Mouse (Mus musculus) kidney, adult 18-20 months (tissue): ENCODE data around the gene Rrp36.

Experiments
- DNase-seq: peaks from one replicate; pipeline ENCODE4 v3.0.0; 2021

Gene Rrp36

DNA sequence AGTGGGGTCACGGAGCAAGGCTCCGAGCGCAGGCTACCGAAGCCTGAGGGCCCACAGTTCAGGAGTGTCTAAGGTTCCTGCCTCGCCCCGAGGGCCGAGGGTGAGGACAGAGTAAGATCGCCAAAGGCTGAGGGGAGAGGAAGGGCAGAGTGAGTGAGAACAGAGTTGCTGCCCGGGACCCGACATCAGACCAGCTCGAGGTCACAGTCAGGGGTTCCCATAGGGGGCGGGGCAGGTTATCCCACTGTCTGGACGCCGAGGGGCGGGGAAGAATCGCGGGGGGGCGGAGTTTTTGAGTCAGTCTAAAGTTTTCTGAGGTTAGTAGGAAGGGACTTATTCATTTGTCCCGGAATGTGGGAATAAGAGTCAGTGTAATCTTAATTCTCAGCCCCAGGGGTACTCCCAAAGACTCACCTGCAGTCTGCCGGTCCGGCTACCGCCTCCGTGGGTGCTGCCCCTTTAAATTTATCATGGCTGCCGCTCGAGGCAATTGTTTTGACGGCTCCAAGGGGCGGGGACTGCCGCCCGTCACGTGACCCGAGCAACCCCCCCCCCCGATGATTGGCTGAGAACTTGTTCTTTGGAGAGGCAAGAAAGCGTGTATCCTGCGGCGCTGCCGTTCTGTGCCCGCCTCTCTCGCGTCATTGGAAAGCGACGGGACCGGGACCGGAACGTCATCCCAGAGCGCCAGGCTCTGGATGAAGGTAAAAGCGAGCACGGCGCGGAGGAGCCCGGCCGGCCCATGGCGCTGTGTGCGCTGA is 28.4 kb downstream of the Rrp36 start, which contains the start of the genes Klc4 and Mrpl2:
TSS of gene Klc4 (minus strand) at position 462 of the 761 bp plus-strand sequence.
TSS of gene Mrpl2 (plus strand) at position 669 of the 761 bp plus-strand sequence.
- DNase-seq, result peak; percentile 100

DNA sequence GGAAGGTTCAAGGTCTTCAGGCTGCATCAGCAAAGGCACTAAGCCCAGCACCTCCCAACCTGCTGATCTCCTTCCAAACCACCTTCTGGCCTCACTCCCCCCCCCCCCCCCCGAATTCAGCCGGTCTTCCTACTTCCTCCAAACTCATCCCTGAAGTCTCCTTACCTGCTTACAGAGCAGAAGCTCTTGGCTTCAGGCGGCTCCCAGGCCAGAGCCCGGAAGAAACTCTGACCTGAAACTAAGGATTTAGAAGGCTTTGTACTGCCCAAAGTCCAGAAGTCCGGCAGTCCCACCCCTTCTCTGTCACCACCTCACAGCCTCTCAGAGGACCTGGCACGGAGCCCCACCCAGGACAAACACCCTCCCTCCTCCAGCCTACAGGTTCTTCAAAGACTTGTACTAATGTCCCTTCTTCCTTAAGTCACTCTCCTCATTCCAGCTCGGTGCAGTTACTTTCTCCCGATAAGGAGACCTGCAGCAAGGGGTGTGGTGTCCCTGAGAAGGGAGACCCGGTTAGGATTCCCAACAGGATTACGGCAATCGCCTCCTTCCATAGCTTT is 29.2 kb downstream of the Rrp36 start:
- DNase-seq, result peak; percentile 87

DNA sequence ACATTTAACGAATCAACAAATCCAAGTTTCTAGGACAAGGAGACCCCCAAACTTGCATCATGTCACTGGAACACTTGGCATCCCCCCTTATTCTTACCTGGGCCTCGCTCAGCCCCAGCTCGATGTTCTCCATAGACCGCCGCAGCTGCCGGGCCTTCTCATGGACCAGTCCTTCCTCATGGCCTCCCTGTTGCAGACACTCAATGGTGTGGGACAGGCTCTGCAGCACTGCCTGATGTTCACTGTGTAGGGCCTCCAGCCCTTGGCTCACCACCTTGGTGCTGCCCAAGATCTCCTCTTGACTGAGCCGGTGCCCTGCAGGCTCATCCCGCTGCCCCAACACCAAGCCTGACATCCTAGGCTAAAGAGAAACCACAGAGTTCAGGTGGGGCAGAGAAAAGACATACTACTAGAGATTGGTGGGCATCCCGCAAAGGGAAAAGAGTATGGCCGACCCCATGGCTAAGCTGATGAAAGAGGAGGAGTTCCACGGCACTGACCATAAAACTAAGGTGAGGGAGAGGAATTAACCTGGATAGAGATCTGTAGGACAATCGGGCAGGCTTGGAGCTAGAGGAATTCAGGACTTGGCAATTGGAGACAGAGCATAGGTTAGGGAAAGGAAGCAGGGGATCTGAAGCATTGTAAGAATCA is 29.9 kb downstream of the Rrp36 start:
- peak; percentile 5 for DNase-seq

DNA sequence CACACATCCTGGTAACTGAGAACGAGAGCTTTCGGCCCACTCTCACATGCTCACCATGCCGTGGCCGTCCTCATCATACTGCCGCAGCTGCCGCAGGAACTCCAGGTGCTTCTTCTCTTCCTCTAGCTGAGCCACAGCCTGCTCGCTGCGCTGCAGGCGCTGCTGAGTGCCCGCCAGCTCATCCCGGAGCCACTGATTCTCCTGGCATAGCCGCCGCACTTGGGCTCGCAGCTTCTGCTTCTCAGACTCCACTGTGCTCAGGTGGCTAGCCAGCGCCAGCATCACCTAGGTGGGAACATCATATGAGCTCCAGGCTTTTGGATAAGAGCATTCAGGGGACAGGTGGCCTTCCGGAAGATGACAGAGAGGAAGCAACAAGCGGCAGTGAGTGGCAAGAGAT is 32.1 kb downstream of the Rrp36 start:
- DNase-seq, result no peak

DNA sequence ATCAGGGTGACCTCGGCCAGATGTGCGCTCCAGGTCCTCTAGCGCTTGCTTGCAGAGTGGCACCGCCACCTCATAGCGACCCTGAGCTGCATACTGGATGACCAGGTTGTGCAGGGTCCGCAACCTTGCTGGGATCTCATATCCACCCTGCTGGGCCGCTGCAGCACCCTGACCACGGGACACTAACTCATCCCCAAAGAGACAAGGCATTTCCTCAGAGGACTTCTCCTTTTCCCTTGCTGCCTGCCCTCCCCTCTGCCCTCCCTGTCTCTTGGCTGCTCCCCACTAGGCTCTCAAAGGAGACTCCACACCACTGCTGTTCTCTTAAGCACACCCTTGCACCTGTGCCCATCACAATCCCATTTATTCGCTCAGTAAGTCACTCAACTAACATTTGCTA is 34.2 kb downstream of the Rrp36 start:
- no peak for DNase-seq

DNA sequence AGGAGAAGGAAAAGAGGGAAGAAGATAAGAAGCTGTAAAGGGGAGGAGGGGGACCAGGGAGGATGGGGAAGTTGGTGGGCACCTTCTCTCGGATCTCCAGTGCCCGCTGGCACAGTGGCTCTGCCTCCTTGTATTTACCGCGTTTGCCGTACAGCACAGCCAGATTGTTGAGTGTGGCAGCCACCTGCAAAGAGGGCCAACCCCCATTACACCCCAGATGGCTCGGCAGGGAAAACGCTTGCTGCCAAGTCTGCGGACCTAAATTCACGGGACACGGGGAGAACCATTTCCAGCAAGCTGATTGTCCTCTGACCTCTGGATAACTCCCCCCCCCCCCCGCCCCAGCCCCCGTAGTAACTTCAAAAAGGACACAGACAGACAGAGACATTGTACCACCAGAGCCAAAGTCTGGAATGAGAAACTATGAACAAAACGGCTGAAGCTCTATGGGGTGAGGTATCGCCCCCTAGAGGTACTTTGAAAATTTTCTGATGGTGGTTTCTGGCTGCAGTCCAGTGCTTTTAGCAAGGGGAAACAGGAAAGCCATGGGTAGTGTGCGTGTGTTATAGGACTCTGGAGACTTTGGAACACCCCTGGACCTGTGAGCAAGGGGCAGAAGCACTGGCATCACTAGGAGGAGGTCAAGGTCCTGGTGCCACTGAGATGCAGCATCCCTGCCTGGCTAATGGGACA is 37.2 kb downstream of the Rrp36 start:
- DNase-seq, result peak; percentile 69

DNA sequence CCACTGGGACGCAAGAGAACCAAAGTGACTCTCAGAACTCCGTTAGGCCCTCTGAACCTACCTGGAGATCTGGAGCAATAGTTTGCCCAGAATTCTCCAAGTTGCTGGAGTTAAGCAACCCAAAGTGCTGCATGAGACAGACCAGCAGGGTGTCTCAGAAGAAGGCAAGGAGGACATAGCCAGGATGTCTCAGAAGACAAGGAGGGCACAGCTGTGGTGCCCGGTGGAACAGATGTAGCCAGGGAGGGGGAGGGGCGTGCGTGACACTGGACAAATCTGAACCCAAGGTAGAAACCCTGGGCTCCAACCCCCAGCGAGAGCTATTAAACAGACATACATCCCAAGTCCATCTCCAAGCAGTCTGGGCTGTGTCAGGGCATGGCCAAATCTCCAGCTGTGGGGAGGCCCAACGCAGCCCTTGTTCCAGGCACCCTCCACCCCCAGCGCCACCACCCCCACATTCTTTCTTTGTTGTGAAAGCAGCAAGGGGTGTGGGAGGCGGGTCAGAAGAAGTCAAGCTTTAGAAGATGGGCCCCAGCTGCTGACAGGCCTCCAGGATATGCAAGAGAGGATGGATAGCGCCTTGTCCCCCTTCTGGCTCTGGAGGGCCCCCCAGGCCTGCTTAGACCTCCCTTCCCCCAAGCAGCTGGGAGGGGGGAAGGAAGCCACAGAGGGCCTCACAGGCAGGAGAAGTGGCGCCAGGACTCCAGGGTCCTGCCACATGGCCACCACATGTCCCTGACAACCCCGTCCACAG is 44.3 kb downstream of the Rrp36 start:
- DNase-seq, result peak; percentile 38

DNA sequence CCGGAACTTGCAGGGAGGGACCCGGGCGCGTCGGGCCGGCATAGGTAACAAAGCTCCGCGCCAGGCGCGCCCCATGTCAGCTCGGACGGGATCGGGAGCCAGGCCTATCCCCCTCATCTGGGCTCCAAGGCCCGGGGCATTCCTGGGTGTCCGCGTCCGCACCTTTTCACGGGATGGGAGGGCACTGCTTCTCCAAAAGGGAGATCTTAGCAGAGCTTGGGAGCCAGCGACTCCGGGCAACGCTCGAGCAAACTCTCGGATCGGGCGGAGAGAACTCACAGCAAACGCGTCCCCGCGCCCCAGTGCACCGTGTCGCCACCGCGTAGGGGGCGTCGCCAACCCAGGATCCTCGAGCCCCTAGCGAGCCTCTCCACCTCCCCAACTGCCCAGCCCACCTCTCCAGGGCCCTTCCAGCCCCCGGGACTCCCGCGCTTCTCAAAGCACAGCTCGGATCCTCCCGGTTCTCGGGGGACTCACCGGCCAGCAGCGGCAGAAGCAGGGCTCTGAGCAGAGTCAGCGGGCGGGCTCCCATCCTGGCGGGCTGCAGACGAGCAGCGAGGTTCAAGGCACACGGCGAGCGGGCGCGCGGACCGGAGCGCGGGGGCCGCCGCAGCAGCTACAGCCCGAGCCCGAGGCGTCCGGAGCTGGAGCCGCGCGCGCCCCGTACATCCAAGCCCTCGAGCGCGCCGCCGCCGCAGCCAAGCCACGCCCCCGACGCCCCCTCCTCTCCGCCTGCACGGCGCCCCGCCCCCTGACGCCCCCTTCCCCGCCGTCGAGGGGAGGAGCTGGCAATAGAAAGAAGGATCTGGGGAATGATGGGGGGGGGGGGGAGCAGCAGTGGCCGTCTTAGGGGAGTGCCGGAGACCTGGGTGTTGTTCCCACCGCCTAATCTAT is 45.1 kb downstream of the Rrp36 start, which contains the start of gene Ptk7:
TSS of gene Ptk7 (minus strand) at position 714 of the 894 bp plus-strand sequence.
- peak; percentile 44 for DNase-seq

DNA sequence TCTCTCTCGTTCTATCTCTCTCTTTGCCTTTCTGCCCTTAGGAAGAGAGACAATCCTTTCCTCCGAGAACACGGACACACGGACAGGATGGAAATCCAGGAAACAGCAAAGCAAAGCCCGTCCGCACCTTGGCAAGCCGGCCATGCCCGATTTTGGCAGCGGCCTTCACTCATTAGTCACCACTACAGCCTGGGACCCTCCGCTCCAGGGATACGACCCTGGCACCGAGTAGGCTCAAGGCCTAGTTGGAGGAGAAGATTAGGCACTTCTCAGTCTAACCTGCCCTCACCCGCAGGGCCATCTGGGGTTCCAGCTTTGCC is 45.7 kb downstream of the Rrp36 start:
- no peak for DNase-seq

DNA sequence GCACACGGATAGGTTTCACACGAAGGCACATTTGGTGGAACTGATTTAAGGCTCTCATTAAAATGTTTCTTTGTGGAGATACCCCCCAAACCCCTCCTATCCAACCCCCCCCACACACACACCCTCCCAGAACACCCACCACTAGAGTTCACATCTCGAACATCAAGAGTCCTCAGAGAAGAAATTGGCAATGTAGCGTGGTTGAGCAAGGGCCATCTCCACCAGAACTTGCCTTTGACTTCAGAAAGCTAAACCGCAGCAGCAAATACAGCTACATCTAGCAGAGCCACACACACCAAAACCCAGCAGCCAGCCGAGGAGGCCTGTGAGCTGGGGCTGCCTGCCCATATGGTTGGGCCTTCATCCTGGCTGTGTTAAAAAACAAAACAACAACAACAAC is 46.7 kb downstream of the Rrp36 start:
- no peak for DNase-seq

DNA sequence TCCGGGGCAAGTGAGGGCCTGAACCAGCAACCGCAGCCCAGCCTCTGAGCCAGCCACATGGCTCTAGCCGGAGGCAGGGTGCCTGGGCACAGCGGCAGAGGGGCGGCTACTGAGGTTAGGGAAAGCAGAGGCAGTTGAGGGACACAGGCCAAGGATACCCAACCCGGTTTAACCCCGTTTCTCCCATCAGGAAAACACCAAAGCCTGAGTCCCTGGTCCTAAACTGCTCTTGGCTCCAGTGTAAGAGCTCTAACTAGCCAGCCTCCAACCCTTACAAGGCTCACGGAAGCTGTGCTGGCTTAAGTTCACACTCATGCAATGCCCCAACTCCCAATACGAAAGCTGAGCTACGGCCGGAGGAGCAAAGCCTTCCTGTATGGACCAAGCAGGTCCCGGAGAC is 49.6 kb downstream of the Rrp36 start:
- DNase-seq, result no peak

DNA sequence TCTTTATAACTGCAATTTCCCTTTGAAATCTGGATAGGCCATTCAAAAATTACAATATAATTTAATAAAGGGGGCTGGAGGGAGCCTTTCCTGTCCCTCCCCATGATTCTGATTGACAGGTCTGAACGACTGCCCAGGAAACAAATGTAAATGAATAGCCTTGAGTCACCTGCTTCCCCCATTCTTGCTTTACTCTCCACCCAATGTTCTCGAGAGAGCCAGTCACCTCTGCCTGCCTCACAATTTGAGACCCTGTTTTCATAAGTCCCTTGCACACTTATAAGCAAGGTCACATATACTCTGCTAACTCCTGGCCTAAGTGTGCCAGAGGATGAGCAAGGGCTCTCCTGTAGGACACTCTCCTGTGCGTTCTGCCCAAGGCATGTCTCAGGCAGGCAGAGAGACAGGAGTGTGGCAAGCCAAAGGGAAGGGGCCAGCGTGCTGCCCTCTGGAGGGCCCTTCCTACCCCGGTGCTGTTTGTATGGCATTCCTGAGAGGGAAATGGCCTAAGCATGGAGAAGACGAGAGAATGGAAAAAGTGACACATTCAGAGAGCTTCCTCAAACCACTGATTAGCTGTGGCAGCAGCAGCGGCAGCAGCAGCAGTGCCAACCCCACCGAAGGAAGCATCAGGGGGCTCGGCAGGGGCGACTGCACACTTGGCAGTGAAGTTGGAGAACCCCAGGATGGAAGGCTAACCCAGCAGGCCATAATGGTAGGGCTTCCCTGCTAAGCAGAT is 50.2 kb downstream of the Rrp36 start:
- DNase-seq, result no peak

DNA sequence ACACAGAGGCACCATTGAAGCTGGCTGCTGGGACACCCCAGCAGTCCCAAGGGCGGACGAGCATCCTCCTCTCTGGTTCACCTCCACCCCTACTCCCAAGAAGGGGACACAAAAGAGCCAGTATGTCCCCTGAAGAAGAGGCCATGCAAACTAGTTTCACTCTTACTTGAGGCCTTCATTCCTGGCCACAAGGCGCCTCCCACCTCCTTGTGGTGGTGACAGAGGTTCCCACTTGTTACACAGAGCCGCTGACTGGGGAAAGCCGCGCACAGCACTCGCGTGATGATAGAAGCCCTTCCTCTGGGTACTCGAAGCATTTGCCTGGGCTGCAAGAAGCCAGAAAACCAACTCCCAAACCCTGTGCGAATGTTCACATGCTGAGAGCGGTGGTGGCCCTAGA is 51.9 kb downstream of the Rrp36 start:
- no peak for DNase-seq

DNA sequence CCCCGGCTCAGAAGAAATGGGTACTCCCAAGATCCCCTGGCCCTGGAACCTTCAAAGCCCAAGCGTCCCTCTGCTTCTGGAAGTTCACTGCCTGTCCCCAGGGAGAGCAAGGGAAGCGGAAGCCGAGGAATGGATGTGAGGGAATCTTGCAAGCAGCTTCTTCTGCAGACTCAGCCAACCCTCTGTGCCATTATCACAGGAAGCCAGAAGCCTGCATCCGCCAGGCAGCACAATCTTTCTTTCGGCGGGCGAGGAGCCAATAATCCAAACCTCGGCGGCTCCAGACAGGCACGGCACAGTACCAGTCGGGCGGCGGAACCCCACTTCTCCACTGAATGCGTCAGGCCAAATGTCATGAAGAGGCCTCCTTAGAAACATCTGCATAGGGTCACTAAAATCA is 52.8 kb downstream of the Rrp36 start:
- peak; percentile 19 for DNase-seq

DNA sequence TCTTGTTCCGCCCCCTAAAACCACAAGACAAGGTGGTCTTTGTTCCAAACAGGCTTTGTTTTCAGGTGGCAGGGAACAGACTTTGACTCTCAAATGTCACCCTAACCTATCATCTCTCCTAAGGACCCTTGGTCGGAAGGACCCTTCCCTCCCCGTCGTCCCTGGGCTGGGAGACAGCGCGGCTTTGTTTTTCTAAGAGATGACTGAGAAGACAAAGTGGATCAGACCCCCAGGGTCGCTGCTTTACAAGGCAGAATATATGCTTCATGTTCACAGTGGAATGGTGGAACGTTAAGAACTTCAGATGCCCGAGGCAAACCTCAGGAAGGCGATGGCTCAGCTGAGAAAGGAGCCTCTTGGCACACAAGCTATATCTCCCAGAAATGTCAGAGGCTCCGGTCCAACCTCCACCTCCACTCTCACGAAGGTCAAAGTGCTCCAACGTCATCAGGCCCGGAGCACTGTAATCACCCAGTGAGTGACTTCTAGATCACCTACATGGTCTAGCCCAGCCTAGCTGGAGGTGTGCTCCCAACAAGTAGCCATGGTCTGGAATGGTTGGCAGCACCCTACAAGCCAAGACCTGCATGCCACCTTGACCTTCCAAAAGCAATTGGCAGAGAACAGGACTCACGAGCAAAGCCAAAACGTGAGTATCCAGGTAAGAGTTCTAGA is 54.3 kb downstream of the Rrp36 start:
- DNase-seq, result no peak

DNA sequence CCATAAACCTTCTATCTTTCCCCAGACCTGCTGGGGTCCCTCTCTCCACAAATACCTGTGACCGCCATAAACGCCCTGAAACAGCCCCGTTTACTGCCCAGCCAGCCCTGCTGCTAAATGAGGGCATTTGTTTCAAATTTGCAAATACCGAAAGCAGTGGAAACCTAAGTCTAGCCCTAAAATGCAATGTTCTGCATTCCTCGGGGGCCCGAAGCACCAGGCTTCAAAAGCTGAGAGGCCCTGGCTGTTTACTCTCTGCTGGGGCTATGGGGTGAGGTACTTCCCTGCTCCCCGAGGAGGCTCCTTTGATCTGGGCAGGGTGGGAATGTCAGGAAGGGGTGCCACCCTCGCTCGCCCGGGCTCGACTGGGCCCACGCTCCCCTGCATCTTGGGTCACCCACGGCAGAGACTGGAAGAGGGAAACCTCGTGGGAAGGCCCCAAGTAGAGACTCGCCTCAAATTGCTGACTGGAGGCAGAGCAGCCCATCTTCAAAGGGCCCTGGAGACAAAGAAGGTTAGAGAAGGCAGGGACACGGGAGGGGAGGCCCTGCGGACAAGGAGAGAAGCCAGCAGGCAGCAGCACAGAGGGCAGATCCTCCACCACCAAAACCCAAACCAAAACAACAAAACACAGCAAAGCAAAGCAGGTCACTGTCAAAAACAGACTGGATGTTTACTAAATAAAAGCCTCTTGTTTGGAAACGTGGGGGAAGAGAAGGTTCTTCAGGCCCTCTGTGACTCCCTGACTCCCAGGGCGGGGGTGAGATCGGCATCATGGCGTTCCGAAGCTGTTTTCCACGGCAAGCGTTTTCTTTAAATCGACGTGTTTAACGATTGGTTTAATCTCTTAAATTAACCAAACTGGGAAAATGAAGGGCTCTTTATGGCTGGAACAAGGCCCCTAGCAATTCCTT is 55.1 kb downstream of the Rrp36 start:
- no peak for DNase-seq

DNA sequence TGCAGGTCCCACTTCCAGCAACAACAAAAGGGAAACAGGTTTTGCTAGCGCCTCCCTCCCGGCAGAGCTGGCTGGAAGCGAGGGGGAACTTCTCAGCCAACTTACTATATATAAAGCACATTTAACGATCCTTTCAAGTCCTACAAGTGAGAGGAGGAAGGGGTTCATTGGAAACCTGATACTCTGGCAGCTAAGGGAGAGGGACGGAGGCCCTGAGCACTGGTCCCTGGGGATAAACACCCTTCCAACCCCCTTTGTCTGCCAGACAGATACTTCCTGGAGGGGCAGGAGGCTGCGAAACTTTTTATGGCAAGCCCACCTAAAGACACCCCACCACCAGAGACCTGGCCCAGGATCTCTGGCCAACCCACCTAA is 55.8 kb downstream of the Rrp36 start:
- no peak for DNase-seq

DNA sequence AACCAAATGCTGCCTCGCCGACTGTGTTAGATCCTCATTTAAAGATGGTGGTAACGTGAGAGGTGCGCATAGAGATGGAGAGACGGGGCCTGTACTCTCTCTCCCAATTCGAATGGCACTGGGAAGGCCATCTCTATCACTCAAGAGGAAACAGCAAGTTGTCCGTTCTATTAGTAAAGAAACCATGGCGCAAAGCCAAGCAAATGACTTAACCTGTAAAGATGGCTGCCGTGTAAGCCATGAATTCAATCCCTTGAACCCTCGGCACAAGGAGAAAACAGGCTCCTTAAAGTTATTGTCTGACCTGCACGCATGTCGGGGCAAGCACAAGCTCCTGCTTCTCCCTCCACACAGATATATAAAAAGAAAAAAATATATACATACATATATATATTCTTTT is 56.4 kb downstream of the Rrp36 start:
- DNase-seq, result no peak
